Mouse (Mus musculus) hindbrain, embryonic 16.5 days (tissue): ENCODE measurements at regions not wholly inside any gene's neighbourhood (a gene's known extent, or its start where the extent isn't known, plus 50 kb on each side); places are given as distances from the start of the nearest gene placed in this dataset.

Source experiments
- ATAC-seq: fragments of 200-750 bp; cut with Nextera tagmentation; 2 replicates; pipeline ENCODE4 v1.8.0; 2017; ENCODE audit warnings: moderate TSS enrichment, moderate library complexity
- H3K27ac ChIP-seq: fragments of 300-500 bp; sonication (generic); 2 replicates; pipeline ENCODE4 v1.5.1; 2014; ENCODE audit warnings: low read depth, mild to moderate bottlenecking, control low read depth, low read length, moderate library complexity
- H3K27me3 ChIP-seq: fragments of 300-500 bp; sonication (generic); replicated peaks from 2 replicates; pipeline ENCODE4 v1.6.1; 2014; ENCODE audit warnings: low read length; ENCODE audit not compliant: control insufficient read depth, insufficient read depth
- H3K36me3 ChIP-seq: fragments of 300-500 bp; sonication (generic); 2 replicates; pipeline ENCODE4 v1.6.1; 2014; ENCODE audit warnings: mild to moderate bottlenecking, low read length, moderate library complexity, mixed read lengths; ENCODE audit not compliant: control insufficient read depth, insufficient read depth
- H3K4me1 ChIP-seq: fragments of 300-500 bp; sonication (generic); 2 replicates; pipeline ENCODE4 v1.6.1; 2014; ENCODE audit warnings: low read depth, low read length; ENCODE audit not compliant: control insufficient read depth, insufficient read depth
- H3K4me2 ChIP-seq: fragments of 300-500 bp; sonication (generic); 2 replicates; pipeline ENCODE4 v1.6.1; 2014; ENCODE audit warnings: mild to moderate bottlenecking, low read length, control low read depth, moderate library complexity
- H3K4me3 ChIP-seq: fragments of 300-500 bp; sonication (generic); 2 replicates; pipeline ENCODE4 v1.5.1; 2014; ENCODE audit warnings: mild to moderate bottlenecking, low read length, control low read depth, moderate library complexity
- H3K9ac ChIP-seq: fragments of 300-500 bp; sonication (generic); 2 replicates; pipeline ENCODE4 v1.6.1; 2014; ENCODE audit warnings: low read depth, mild to moderate bottlenecking, control low read depth, low read length, moderate library complexity
- H3K9me3 ChIP-seq: fragments of 300-500 bp; sonication (generic); 2 replicates; pipeline ENCODE4 v1.6.1; 2014; ENCODE audit warnings: mild to moderate bottlenecking, low read length, moderate library complexity; ENCODE audit not compliant: control insufficient read depth
- WGBS: fragments of 180-500 bp; shearing (Covaris S2); extraction: QIAGEN DNeasy Blood & Tissue Kit; methylation state at CpG from one replicate; pipeline ENCODE4 v1.1.7; 2014; 5-methylcytosine and 5-hydroxymethylcytosine counted together

GRCm38 (mm10) chr12:7918967-7919708, 58.3 kb upstream of the Apob start:
- Histone ChIP-seq H3K27me3 (no peaks in the 10 kb centered on the region), H3K9ac (no peak overlapping the region), H3K36me3 (no peaks in the 10 kb centered on the region), H3K4me3 (no peak overlapping the region), H3K27ac (no peak overlapping the region), H3K4me2 (no peak overlapping the region), H3K9me3 (no peaks in the 10 kb centered on the region), H3K4me1 (no peaks in the 10 kb centered on the region)
- ATAC-seq: no peak
- WGBS: 89% methylated on average over 4 of the region's 4 CpGs

GRCm38 (mm10) chr12:7919709-7920324, 57.6 kb upstream of the Apob start:
- ATAC-seq: no peak
- Histone ChIP-seq H3K9ac (no peak overlapping the region), H3K27ac (no peak overlapping the region), H3K27me3 (no peaks in the 10 kb centered on the region), H3K36me3 (no peaks in the 10 kb centered on the region), H3K9me3 (no peaks in the 10 kb centered on the region), H3K4me3 (no peak overlapping the region), H3K4me1 (no peaks in the 10 kb centered on the region), H3K4me2 (no peak overlapping the region)
- 81% methylated on average over 2 of the region's 2 CpGs for WGBS

GRCm38 (mm10) chr12:7920888-7921287, 56.6 kb upstream of the Apob start:
- ATAC-seq: no peak
- H3K27me3 ChIP-seq: no peaks in the 10 kb centered on the region
- 85% methylated on average over 1 of the region's 1 CpGs for WGBS

More at GRCm38 (mm10) chr12:7920888-7921287, 56.6 kb upstream of the Apob start:
- no peaks in the 10 kb centered on the region for H3K4me1 ChIP-seq
- H3K4me2 ChIP-seq: no peak overlapping the region
- H3K9ac ChIP-seq: no peak overlapping the region
- H3K4me3 ChIP-seq: no peak overlapping the region
- H3K36me3 ChIP-seq: no peaks in the 10 kb centered on the region
- H3K9me3 ChIP-seq: no peaks in the 10 kb centered on the region
- no peak overlapping the region for H3K27ac ChIP-seq
